Mouse (Mus musculus) liver, postnatal 0 days (tissue): ENCODE results near the gene B3galt6. TPM values are rescaled to one million over a fixed set of nuclear protein-coding genes. Genes with fewer than 3 reads are reported as not detected.

ENCODE experiments used
- ATAC-seq: fragments of 200-750 bp; cut with Nextera tagmentation; 2 replicates; pipeline ENCODE4 v1.8.0; 2017; ENCODE audit warnings: mild to moderate bottlenecking, moderate library complexity
- DNase-seq: peaks from one replicate; pipeline ENCODE4 v3.0.0-alpha.2; 2016
- H3K27ac ChIP-seq: fragments of 300-500 bp; sonication (generic); 2 replicates; pipeline ENCODE4 v1.5.1; 2014; ENCODE audit warnings: antibody characterized with exemption, moderate library complexity, mild to moderate bottlenecking, low read depth
- H3K27me3 ChIP-seq: fragments of 300-500 bp; sonication (generic); 2 replicates; pipeline ENCODE4 v1.6.1; 2014; ENCODE audit warnings: low read length, control low read depth, mixed read lengths; ENCODE audit not compliant: insufficient read depth
- H3K36me3 ChIP-seq: fragments of 300-500 bp; sonication (generic); replicated peaks from 2 replicates; pipeline ENCODE4 v1.6.1; 2014; ENCODE audit warnings: mild to moderate bottlenecking, control low read depth, low read length, moderate library complexity, mixed read lengths; ENCODE audit not compliant: insufficient read depth
- H3K4me1 ChIP-seq: fragments of 300-500 bp; sonication (generic); 2 replicates; pipeline ENCODE4 v1.6.1; 2014; ENCODE audit warnings: antibody characterized with exemption, mild to moderate bottlenecking, control low read depth; ENCODE audit not compliant: insufficient read depth
- H3K4me2 ChIP-seq: fragments of 300-500 bp; sonication (generic); 2 replicates; pipeline ENCODE4 v1.6.1; 2014; ENCODE audit warnings: low read depth, mild to moderate bottlenecking, low read length, moderate library complexity, mixed read lengths
- H3K4me3 ChIP-seq: fragments of 300-500 bp; sonication (generic); 2 replicates; pipeline ENCODE4 v1.5.1; 2014; ENCODE audit warnings: low read depth, low read length
- H3K9ac ChIP-seq: fragments of 300-500 bp; sonication (generic); replicated peaks from 2 replicates; pipeline ENCODE4 v1.6.1; 2014; ENCODE audit warnings: mild to moderate bottlenecking, moderate library complexity
- H3K9me3 ChIP-seq: fragments of 300-500 bp; sonication (generic); 2 replicates; pipeline ENCODE4 v1.6.1; 2016; ENCODE audit warnings: mild to moderate bottlenecking, control low read depth, low read length, mixed read lengths
- CTCF ChIP-seq: sonication (generic); IDR thresholded peaks from 2 replicates; pipeline ENCODE4 v1.5.1; 2016; ENCODE audit warnings: antibody characterized with exemption, low read depth
- EP300 ChIP-seq: IDR thresholded peaks from 2 replicates; pipeline ENCODE4 v1.6.1; 2016; ENCODE audit warnings: antibody characterized with exemption, low read depth, mild to moderate bottlenecking
- WGBS: fragments of 180-500 bp; shearing (Covaris S2); extraction: QIAGEN DNeasy Blood & Tissue Kit; methylation state at CpG from one replicate; pipeline ENCODE4 v1.1.7; 2014; ENCODE audit not compliant: insufficient replicate concordance; 5-methylcytosine and 5-hydroxymethylcytosine counted together
- polyA plus RNA-seq: library from polyadenylated mRNA; unstranded; fragments of >200 nt; fragmentation: Nextera tagmentation; extraction: Ambion mirVana; gene quantifications from 2 replicates; pipeline ENCODE4 v1.2.1, GENCODE M21; 2015

B3galt6 gene
- polyA plus RNA-seq, 1 experiment from 2014 or later = 4.7 TPM

GRCm38 (mm10) chr4:156023520-156023919, 31.1 kb upstream of the B3galt6 start:
- peaks cover 7% of the 10 kb centered on the region; the same call in 1 of the 2 replicates for H3K4me1 ChIP-seq
- H3K4me2 ChIP-seq = no peak overlapping the region
- no peak overlapping the region for H3K4me3 ChIP-seq
- DNase-seq (no peak), ATAC-seq (no peak)
- H3K27ac ChIP-seq = no peak overlapping the region
- WGBS = 81% methylated on average over 9 of the region's 9 CpGs
- TF ChIP-seq CTCF (no peak), EP300 (no peak)
- 0 out of 2 replicates have a peak, but pooled peaks cover 2% of the 10 kb centered on the region for H3K36me3 ChIP-seq
- no peaks in the 10 kb centered on the region for H3K9me3 ChIP-seq
- no peaks in the 10 kb centered on the region for H3K27me3 ChIP-seq
- no peak overlapping the region for H3K9ac ChIP-seq

- H3K27ac ChIP-seq = no peak overlapping the region
- no peak overlapping the region for H3K4me2 ChIP-seq
- H3K9me3 ChIP-seq = no peaks in the 10 kb centered on the region
- DNase-seq (no peak), ATAC-seq (no peak)
- 23% methylated on average over 9 of the region's 9 CpGs for WGBS
- peaks cover 7% of the 10 kb centered on the region; the same call in 1 of the 2 replicates for H3K4me1 ChIP-seq
- no peaks in the 10 kb centered on the region for H3K27me3 ChIP-seq
- TF ChIP-seq EP300 = no peak
- TF ChIP-seq CTCF = no peak
- no peaks in the 10 kb centered on the region for H3K36me3 ChIP-seq
- no peak overlapping the region for H3K4me3 ChIP-seq
- no peak overlapping the region for H3K9ac ChIP-seq
Measured at GRCm38 (mm10) chr4:156021942-156022419, 29.5 kb upstream of the B3galt6 start.

- no peak overlapping the region for H3K9ac ChIP-seq
- H3K36me3 ChIP-seq = 0 out of 2 replicates have a peak, but pooled peaks cover 2% of the 10 kb centered on the region
- no peaks in the 10 kb centered on the region for H3K9me3 ChIP-seq
- H3K27me3 ChIP-seq = no peaks in the 10 kb centered on the region
- no peak overlapping the region for H3K4me2 ChIP-seq
- H3K27ac ChIP-seq = no peak overlapping the region
- H3K4me1 ChIP-seq = peaks cover 7% of the 10 kb centered on the region; the same call in 1 of the 2 replicates
- WGBS = 66% methylated on average over 3 of the region's 3 CpGs
- H3K4me3 ChIP-seq = no peak overlapping the region
- ATAC-seq (no peak), DNase-seq (no peak)
- TF ChIP-seq CTCF = no peak
- TF ChIP-seq EP300 = no peak
Measured at GRCm38 (mm10) chr4:156021381-156021780, 28.9 kb upstream of the B3galt6 start.

GRCm38 (mm10) chr4:156019771-156020170, 27.3 kb upstream of the B3galt6 start:
- TF ChIP-seq CTCF (no peak), EP300 (no peak)
- Histone ChIP-seq H3K9ac (no peak overlapping the region), H3K4me2 (no peak overlapping the region), H3K27ac (no peak overlapping the region), H3K9me3 (no peaks in the 10 kb centered on the region), H3K4me3 (no peak overlapping the region), H3K36me3 (0 out of 2 replicates have a peak, but pooled peaks cover 3% of the 10 kb centered on the region), H3K27me3 (no peaks in the 10 kb centered on the region), H3K4me1 (no peaks in the 10 kb centered on the region)
- no peak for DNase-seq
- no peak for ATAC-seq
- 86% methylated on average over 12 of the region's 12 CpGs for WGBS

- DNase-seq = no peak
Measured at GRCm38 (mm10) chr4:156014436-156014835, 22.0 kb upstream of the B3galt6 start.

GRCm38 (mm10) chr4:156013637-156014036, 21.2 kb upstream of the B3galt6 start, which contains the start of gene Tnfrsf4:
Gene Tnfrsf4, plus strand, starts transcription at chr4:156013843.
- no peak for TF ChIP-seq CTCF
- no peak for TF ChIP-seq EP300
- 79% methylated on average over 8 of the region's 8 CpGs for WGBS
- H3K36me3 ChIP-seq = peaks cover 46% of the 10 kb centered on the region
- H3K9me3 ChIP-seq = no peaks in the 10 kb centered on the region
- no peak within 1 kb of the TSS for H3K9ac ChIP-seq
- no peak for ATAC-seq
- no peak within 1 kb of the TSS for H3K4me2 ChIP-seq
- DNase-seq = no peak
- no peak within 1 kb of the TSS for H3K4me3 ChIP-seq
- no peaks in the 10 kb centered on the region for H3K27me3 ChIP-seq
- no peaks in the 10 kb centered on the region for H3K4me1 ChIP-seq
- H3K27ac ChIP-seq = no peak within 1 kb of the TSS

More at GRCm38 (mm10) chr4:156014436-156014835, 22.0 kb upstream of the B3galt6 start:
- Histone ChIP-seq H3K4me3 (no peak overlapping the region), H3K4me2 (no peak overlapping the region), H3K9me3 (no peaks in the 10 kb centered on the region), H3K27me3 (no peaks in the 10 kb centered on the region), H3K36me3 (peaks cover 38% of the 10 kb centered on the region), H3K4me1 (no peaks in the 10 kb centered on the region), H3K27ac (no peak overlapping the region), H3K9ac (no peak overlapping the region)
- TF ChIP-seq EP300 = no peak
- TF ChIP-seq CTCF = no peak
- peak; percentile 33; the same call in 1 of the 2 replicates for ATAC-seq
- WGBS = 71% methylated on average over 2 of the region's 2 CpGs

GRCm38 (mm10) chr4:156008369-156008768, 15.9 kb upstream of the B3galt6 start:
- no peaks in the 10 kb centered on the region for H3K4me1 ChIP-seq
- no peak overlapping the region for H3K27ac ChIP-seq
- 89% methylated on average over 4 of the region's 4 CpGs for WGBS
- no peaks in the 10 kb centered on the region for H3K27me3 ChIP-seq
- no peak overlapping the region for H3K4me2 ChIP-seq
- ATAC-seq (no peak), DNase-seq (no peak)
- TF ChIP-seq CTCF (no peak), EP300 (no peak)
- H3K9ac ChIP-seq = no peak overlapping the region
- no peaks in the 10 kb centered on the region for H3K9me3 ChIP-seq
- no peak overlapping the region for H3K4me3 ChIP-seq
- peaks cover 85% of the 10 kb centered on the region for H3K36me3 ChIP-seq
